Mouse (Mus musculus): Measurements from ENCODE around the gene Tmprss7. TPM values are rescaled to one million over a fixed set of nuclear protein-coding genes. Genes with fewer than 3 reads are reported as not detected.

The Tmprss7 gene
- polyA plus RNA-seq, 1 experiment from 2014 or later = 0.50 TPM

DNA sequence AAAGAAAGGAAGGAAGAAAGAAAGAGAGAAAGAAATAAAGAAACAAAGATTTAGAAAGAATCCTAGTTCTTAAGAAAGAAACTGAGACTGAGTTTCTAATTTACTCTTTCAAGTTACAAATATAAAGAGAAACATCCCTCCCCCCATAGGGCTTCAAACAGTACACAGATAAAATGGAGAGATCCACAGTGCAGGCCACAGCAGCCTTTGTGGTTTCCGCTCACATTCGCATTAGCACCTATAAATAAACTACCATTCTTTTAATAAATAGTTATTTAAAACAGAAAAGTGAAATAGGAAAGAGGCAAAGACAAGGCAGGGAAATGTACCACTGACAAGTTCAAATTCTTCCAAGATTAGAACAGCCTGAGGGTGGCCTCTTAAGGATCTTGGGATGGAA is 68.7 kb downstream of the Tmprss7 start:
- Histone ChIP-seq H3K4me1 (ENCODE audit: control insufficient read depth, insufficient read depth, low read depth, low read length) (no peaks in the 10 kb centered on the region), H3K27ac (ENCODE audit: low read depth, low read length) (no peak overlapping the region), H3K4me3 (ENCODE audit: low read length) (no peak overlapping the region), H3K9me3 (ENCODE audit: control insufficient read depth, low read length) (no peaks in the 10 kb centered on the region), H3K9ac (ENCODE audit: low read depth, low read length) (no peak overlapping the region), H3K4me2 (ENCODE audit: low read length) (no peak overlapping the region), H3K36me3 (ENCODE audit: control insufficient read depth, insufficient read depth, low read length) (no peaks in the 10 kb centered on the region), H3K27me3 (replicated peaks; ENCODE audit: control insufficient read depth, insufficient read depth, low read length) (no peaks in the 10 kb centered on the region)
- WGBS = 95% methylated on average over 2 of the region's 2 CpGs
- no peak for ATAC-seq

DNA sequence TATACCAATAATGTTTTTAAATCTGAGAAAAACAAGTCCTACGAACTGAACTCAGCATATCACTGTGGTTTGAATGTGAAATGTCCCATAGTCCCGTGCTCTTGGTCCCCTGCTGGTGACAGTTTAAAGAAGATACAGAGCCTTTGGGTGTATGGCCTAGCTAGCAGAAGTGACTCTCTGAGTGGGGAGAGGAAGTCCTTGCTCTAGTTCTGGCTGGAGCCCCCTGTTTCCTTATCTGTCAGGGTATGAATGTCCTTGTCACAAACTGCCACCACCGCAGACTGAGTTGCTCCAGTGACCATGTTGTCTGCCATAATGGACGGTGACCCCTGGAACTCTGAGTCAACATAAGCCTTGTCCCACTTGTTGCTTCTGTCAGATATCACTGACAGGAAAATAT is 70.2 kb downstream of the Tmprss7 start:
- Histone ChIP-seq H3K27ac (ENCODE audit: low read depth, low read length) (no peak overlapping the region), H3K4me1 (ENCODE audit: control insufficient read depth, insufficient read depth, low read depth, low read length) (no peaks in the 10 kb centered on the region)
- WGBS = 92% methylated on average over 4 of the region's 4 CpGs

DNA sequence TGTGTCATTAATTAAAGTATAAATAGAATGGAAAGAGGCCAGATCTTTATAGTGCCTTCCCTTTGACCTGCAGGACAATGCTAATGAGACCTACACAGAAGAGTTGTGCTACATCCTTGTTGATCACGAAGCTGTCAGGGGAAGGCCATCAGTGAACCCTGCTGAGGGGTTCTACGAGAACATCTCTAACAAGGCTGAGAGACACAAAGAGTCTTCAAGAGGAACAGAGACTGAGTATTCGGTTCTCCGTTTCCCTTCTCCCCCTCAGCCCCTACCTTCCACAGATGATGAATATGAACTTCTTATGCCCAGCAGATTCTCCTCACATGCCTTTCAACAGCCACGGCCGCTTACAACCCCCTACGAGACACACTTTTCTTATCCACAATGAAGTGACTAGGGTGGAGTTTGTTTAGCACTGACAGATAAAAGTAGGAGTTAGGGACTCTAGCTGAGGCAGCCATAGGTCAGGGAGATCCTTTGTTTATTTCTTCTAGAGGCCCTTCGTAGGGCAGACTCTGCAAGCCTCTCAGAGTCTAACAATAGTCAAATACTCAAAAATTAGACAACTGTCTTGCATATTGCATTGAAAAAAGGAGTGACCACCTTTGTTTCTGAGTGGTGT is 73.6 kb downstream of the Tmprss7 start:
- H3K4me3 ChIP-seq (ENCODE audit: low read length) = no peak overlapping the region
- H3K27me3 ChIP-seq (replicated peaks; ENCODE audit: control insufficient read depth, insufficient read depth, low read length) = no peaks in the 10 kb centered on the region
- H3K9me3 ChIP-seq (ENCODE audit: control insufficient read depth, low read length) = no peaks in the 10 kb centered on the region
- H3K36me3 ChIP-seq (ENCODE audit: control insufficient read depth, insufficient read depth, low read length) = no peaks in the 10 kb centered on the region
- H3K4me2 ChIP-seq (ENCODE audit: low read length) = no peak overlapping the region
- H3K4me1 ChIP-seq (ENCODE audit: control insufficient read depth, insufficient read depth, low read depth, low read length) = no peaks in the 10 kb centered on the region
- 69% methylated on average over 8 of the region's 8 CpGs for WGBS
- H3K27ac ChIP-seq (ENCODE audit: low read depth, low read length) = no peak overlapping the region
- H3K9ac ChIP-seq (ENCODE audit: low read depth, low read length) = no peak overlapping the region
- ATAC-seq = no peak

More for the DNA sequence above, 70.2 kb downstream of the Tmprss7 start:
- no peaks in the 10 kb centered on the region for H3K9me3 ChIP-seq (ENCODE audit: control insufficient read depth, low read length)
- no peaks in the 10 kb centered on the region for H3K36me3 ChIP-seq (ENCODE audit: control insufficient read depth, insufficient read depth, low read length)
- ATAC-seq = no peak
- no peak overlapping the region for H3K4me3 ChIP-seq (ENCODE audit: low read length)
- H3K27me3 ChIP-seq (replicated peaks; ENCODE audit: control insufficient read depth, insufficient read depth, low read length) = no peaks in the 10 kb centered on the region
- no peak overlapping the region for H3K9ac ChIP-seq (ENCODE audit: low read depth, low read length)
- no peak overlapping the region for H3K4me2 ChIP-seq (ENCODE audit: low read length)

DNA sequence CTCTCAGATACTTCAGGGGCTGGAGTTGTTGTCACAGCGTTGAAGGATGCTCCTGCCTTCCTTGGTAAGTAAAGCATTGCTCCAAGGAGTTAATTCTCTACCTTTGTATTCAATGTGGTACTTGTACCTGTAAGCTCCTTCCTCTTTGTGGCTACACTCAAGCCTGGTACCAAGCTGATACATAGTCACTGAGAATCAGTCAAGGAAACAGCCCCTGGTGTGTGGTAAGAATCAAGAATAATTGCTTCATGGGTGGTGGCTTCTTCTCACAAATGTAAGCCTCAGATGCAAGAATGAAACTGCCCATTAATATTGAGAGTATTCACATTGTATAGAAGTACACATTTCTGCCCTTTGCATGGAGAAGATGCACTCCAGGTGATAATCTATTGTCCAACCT is 77.5 kb downstream of the Tmprss7 start:
- Histone ChIP-seq H3K9ac (ENCODE audit: low read depth, low read length) (no peak overlapping the region), H3K27me3 (replicated peaks; ENCODE audit: control insufficient read depth, insufficient read depth, low read length) (no peaks in the 10 kb centered on the region), H3K27ac (ENCODE audit: low read depth, low read length) (no peak overlapping the region), H3K36me3 (ENCODE audit: control insufficient read depth, insufficient read depth, low read length) (no peaks in the 10 kb centered on the region), H3K4me2 (ENCODE audit: low read length) (no peak overlapping the region), H3K4me3 (ENCODE audit: low read length) (no peak overlapping the region), H3K9me3 (ENCODE audit: control insufficient read depth, low read length) (no peaks in the 10 kb centered on the region), H3K4me1 (ENCODE audit: control insufficient read depth, insufficient read depth, low read depth, low read length) (no peaks in the 10 kb centered on the region)
- no peak for ATAC-seq
- 88% methylated on average over 1 of the region's 1 CpGs for WGBS

DNA sequence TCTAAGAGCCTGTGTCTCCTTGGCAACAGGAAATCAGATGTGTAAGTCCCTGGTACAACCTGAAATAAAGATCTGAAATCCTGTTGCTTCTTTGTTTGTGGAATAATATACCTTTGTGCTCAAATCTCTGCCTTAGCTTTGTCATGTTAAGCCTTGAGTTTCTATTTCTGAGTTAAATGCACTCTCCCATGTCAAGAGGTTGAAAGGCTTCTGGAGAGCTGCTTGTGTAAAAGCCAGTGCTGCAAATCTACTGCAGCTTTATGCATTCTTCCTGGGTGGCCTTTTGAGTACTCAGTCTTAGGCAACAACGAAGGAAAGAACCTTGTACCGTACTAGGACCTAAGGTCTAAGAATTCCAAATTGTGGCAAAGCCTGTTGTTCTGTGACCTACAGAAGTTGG is 80.2 kb downstream of the Tmprss7 start:
- H3K4me1 ChIP-seq (ENCODE audit: control insufficient read depth, insufficient read depth, low read depth, low read length) = no peaks in the 10 kb centered on the region
- H3K27ac ChIP-seq (ENCODE audit: low read depth, low read length) = no peak overlapping the region
- H3K36me3 ChIP-seq (ENCODE audit: control insufficient read depth, insufficient read depth, low read length) = no peaks in the 10 kb centered on the region
- no peak overlapping the region for H3K9ac ChIP-seq (ENCODE audit: low read depth, low read length)
- ATAC-seq = no peak
- WGBS = 70% methylated on average over 2 of the region's 2 CpGs
- no peaks in the 10 kb centered on the region for H3K27me3 ChIP-seq (replicated peaks; ENCODE audit: control insufficient read depth, insufficient read depth, low read length)
- no peak overlapping the region for H3K4me2 ChIP-seq (ENCODE audit: low read length)
- no peaks in the 10 kb centered on the region for H3K9me3 ChIP-seq (ENCODE audit: control insufficient read depth, low read length)
- no peak overlapping the region for H3K4me3 ChIP-seq (ENCODE audit: low read length)

DNA sequence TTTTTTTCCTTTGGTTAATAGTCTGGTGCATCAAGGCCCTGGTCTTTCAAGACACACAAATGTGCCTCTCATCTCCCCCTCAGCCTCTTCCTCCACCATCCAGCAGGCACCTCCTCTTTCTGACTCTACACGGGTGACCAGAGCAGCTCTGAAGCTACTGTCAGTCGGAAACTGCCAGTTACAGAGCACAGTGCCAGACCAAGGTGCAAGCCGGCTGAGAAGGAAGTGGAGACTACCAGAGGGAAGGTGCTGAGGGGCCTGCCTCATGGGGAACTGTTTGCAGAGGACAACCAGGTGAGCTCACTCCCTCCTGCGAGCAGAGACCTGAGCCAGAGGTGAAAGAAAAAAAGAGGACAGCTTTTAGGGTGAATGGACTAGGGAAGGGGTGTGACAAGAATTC is 83.2 kb downstream of the Tmprss7 start, which contains the start of gene Gcsam:
Gene Gcsam, plus strand, starts transcription at position 114 of the 400 bp plus-strand sequence.
- Histone ChIP-seq H3K4me1 (ENCODE audit: control insufficient read depth, insufficient read depth, low read depth, low read length) (no peaks in the 10 kb centered on the region), H3K4me2 (ENCODE audit: low read length) (no peak within 1 kb of the TSS), H3K27me3 (replicated peaks; ENCODE audit: control insufficient read depth, insufficient read depth, low read length) (no peaks in the 10 kb centered on the region), H3K4me3 (ENCODE audit: low read length) (no peak within 1 kb of the TSS), H3K27ac (ENCODE audit: low read depth, low read length) (no peak within 1 kb of the TSS), H3K36me3 (ENCODE audit: control insufficient read depth, insufficient read depth, low read length) (no peaks in the 10 kb centered on the region), H3K9ac (ENCODE audit: low read depth, low read length) (no peak within 1 kb of the TSS), H3K9me3 (ENCODE audit: control insufficient read depth, low read length) (no peaks in the 10 kb centered on the region)
- WGBS = 81% methylated on average over 4 of the region's 4 CpGs
- ATAC-seq = no peak

DNA sequence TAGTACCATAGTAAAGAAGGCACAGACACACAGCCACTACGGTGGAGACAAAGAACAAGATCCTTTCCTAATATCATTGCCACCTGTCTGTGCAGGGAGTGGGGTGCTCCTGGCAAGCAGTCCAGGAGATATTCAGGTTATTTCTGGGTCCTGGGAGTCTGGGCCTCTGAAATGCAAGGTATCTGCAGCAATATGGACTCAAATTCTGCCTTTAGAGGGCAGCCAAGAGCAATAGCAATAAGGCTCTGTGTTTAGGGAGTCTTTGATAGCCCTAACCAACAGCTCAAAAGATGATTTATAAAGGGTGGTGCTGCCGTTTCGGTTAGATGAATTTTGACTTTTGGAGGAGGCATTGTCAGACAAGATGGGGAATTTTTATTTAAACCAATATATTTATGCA is 84.2 kb downstream of the Tmprss7 start:
- Histone ChIP-seq H3K4me3 (ENCODE audit: low read length) (no peak overlapping the region), H3K27ac (ENCODE audit: low read depth, low read length) (no peak overlapping the region), H3K4me2 (ENCODE audit: low read length) (no peak overlapping the region), H3K4me1 (ENCODE audit: control insufficient read depth, insufficient read depth, low read depth, low read length) (no peaks in the 10 kb centered on the region), H3K36me3 (ENCODE audit: control insufficient read depth, insufficient read depth, low read length) (no peaks in the 10 kb centered on the region), H3K9me3 (ENCODE audit: control insufficient read depth, low read length) (no peaks in the 10 kb centered on the region), H3K9ac (ENCODE audit: low read depth, low read length) (no peak overlapping the region), H3K27me3 (replicated peaks; ENCODE audit: control insufficient read depth, insufficient read depth, low read length) (no peaks in the 10 kb centered on the region)
- no peak for ATAC-seq
- WGBS = 79% methylated on average over 3 of the region's 3 CpGs

DNA sequence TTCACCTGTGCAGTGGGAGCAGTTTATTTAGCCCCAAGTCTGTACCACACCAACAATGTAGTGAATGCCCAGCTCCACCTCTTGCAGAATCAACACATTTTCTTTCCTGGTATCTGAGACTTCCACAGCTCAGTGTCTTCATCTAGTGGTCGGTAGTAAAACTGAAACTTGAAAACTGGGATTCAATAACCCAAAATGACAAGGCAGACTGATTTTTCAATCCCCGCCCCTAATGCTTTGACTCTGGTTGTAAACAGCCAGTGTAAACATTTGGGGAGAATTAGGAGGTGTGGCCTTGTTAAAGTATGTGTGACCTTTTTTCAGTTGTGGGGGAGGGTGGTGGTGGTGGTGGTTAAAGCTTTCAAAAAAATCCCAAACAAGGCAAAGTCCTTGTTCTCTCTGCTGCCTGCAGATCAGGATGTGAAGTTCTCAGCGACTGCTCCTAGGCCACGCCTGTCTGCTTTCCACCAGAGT is 84.9 kb downstream of the Tmprss7 start:
- Histone ChIP-seq H3K4me1 (ENCODE audit: control insufficient read depth, insufficient read depth, low read depth, low read length) (no peaks in the 10 kb centered on the region), H3K9ac (ENCODE audit: low read depth, low read length) (no peak overlapping the region), H3K4me3 (ENCODE audit: low read length) (no peak overlapping the region), H3K27ac (ENCODE audit: low read depth, low read length) (no peak overlapping the region), H3K36me3 (ENCODE audit: control insufficient read depth, insufficient read depth, low read length) (no peaks in the 10 kb centered on the region), H3K27me3 (replicated peaks; ENCODE audit: control insufficient read depth, insufficient read depth, low read length) (no peaks in the 10 kb centered on the region), H3K4me2 (ENCODE audit: low read length) (no peak overlapping the region), H3K9me3 (ENCODE audit: control insufficient read depth, low read length) (no peaks in the 10 kb centered on the region)
- ATAC-seq = peak; percentile 52; the same call in 1 of the 2 replicates
- 55% methylated on average over 4 of the region's 4 CpGs for WGBS

Measured in hindbrain, embryonic 16.5 days (tissue).